ENCODE assay signal across 8 mouse cellular contexts in genomic region chrX:150588023-150588764, GRCm38 (mm10). TPM values are rescaled to one million over a fixed set of nuclear protein-coding genes. Genes with fewer than 3 reads are reported as not detected.
A peak's percentile ranks its signal among the peaks of the same experiment; 100 is the strongest.
DNase-seq lines count a peak whose midpoint lies in the region; ATAC-seq and TF ChIP-seq lines count a peak whose summit lies in the region.

Gene Pfkfb1 (plus strand): TSS chrX:150588229.

- no peaks in the 10 kb centered on the region for H3K4me1 ChIP-seq in forebrain, embryonic 14.5 days (ENCODE audit: control insufficient read depth, insufficient read depth, low read length)
- H3K4me1 ChIP-seq in lung, adult 2 months (ENCODE audit: control insufficient read depth, insufficient read depth, low read length): no peaks in the 10 kb centered on the region; the same call in 1 of the 2 replicates

- intact Hi-C loops in heart, postnatal 14 days (cut with DNase I): no loop called here

- peak within 1 kb of the TSS; percentile 42 for H3K4me3 ChIP-seq in forebrain, embryonic 14.5 days (ENCODE audit: low read depth, low read length)
- peak within 1 kb of the TSS; percentile 98 for H3K4me3 ChIP-seq in lung, adult 2 months (replicated peaks; ENCODE audit: extremely low read depth, low read depth, low read length)

- peak within 1 kb of the TSS; percentile 58 for H3K4me2 ChIP-seq in forebrain, embryonic 14.5 days (ENCODE audit: low read length)

- DNase-seq in ES-CJ7 (ENCODE audit: low read depth, low spot score): peak; percentile 90
- peak; percentile 62 for DNase-seq in cerebellum, adult 11 months
- DNase-seq in forebrain, embryonic 14.5 days (ENCODE audit: low spot score): peak; percentile 86
- peak; percentile 78 to 80 for DNase-seq in heart, postnatal 14 days
- DNase-seq in layer of hippocampus, adult 18-20 months (ENCODE audit: low spot score in 2 of 2): peak; percentile 60 to 73
- DNase-seq in lung, adult 2 months: peak; percentile 67
- DNase-seq in thymus, adult 18-20 months: peak; percentile 63 to 69

- peak; percentile 98 for ATAC-seq in forebrain, embryonic 14.5 days
- ATAC-seq in neutrophil, adult 5-6 weeks (ENCODE audit: extremely low read depth, insufficient number of reproducible peaks, low FRiP score, poor library complexity, severe bottlenecking): peak; percentile 87

- TF ChIP-seq POLR2A in lung, adult 2 months (IDR thresholded peaks at IDR 0.05; ENCODE audit: borderline replicate concordance, extremely low read depth, low read depth, low read length): peak; percentile 54; the same call in 1 of the 2 replicates

- H3K27ac ChIP-seq in forebrain, embryonic 14.5 days (ENCODE audit: low read depth, low read length): peak within 1 kb of the TSS; percentile 80

- H3K27me3 ChIP-seq in forebrain, embryonic 14.5 days (replicated peaks; ENCODE audit: control insufficient read depth, insufficient read depth, low read length): no peaks in the 10 kb centered on the region

- peak within 1 kb of the TSS; percentile 73 for H3K9ac ChIP-seq in forebrain, embryonic 14.5 days (ENCODE audit: low read length)

- H3K36me3 ChIP-seq in forebrain, embryonic 14.5 days (ENCODE audit: control insufficient read depth, insufficient read depth, low read length): peaks cover 8% of the 10 kb centered on the region

- H3K9me3 ChIP-seq in forebrain, embryonic 14.5 days (replicated peaks; ENCODE audit: control insufficient read depth, low read length): no peaks in the 10 kb centered on the region

- WGBS in forebrain, embryonic 14.5 days: 36% methylated on average over 35 of the region's 35 CpGs
- WGBS in lung, adult 2 months: 32% methylated on average over 35 of the region's 35 CpGs

- peak; percentile 24; the same call in 1 of the 2 replicates for TF ChIP-seq CTCF in lung, adult 2 months (IDR thresholded peaks at IDR 0.05; ENCODE audit: insufficient read depth, low read length)

RNA-seq across cellular contexts. Expression of gene Pfkfb1, which starts in this region (rescaled TPM):
- 5.6 and 6.0 TPM in 2 replicates for polyA plus RNA-seq in forebrain, embryonic 14.5 days (2014; fragmentation: Nextera tagmentation; extraction: Ambion mirVana)
- 1 to 10 TPM; 3.3 to 6.0 TPM for total RNA-seq in heart, postnatal 14 days (2021)
- under 1 TPM; 0.84 to 0.92 TPM for total RNA-seq in layer of hippocampus, adult 18-20 months (2021)
- polyA plus RNA-seq in lung, adult 2 months (2012; rRNA removed): 3.0 and 3.7 TPM in 2 replicates
- 3.6 and 4.3 TPM in 2 replicates for total RNA-seq in neutrophil, adult 5-6 weeks (2017)

Comparison
In these comparisons a context has a peak if more than half of its experiments do, and no peak if none do; other contexts are left out.
1. Peak in every context shown above with its lines: DNase-seq, ATAC-seq, H3K4me3 ChIP-seq and H3K27ac ChIP-seq.
2. Peak in DNase-seq in layer of hippocampus, adult 18-20 months; RNA of the gene not detected or under 1 TPM.